Mouse (Mus musculus) adrenal gland, adult 18-20 months (tissue): ENCODE data around the gene Shisa5. TPM values are rescaled to one million over a fixed set of nuclear protein-coding genes. Genes with fewer than 3 reads are reported as not detected.

Source experiments
- DNase-seq, 2 experiments: peaks; one replicate each; pipeline ENCODE4 v3.0.0; 2021 to 2022; ENCODE audit warnings: low spot score in 2 of 2
- total RNA-seq, 2 experiments: library from RNA; stranded (reverse); gene quantifications; 1 replicate in 1 of 2; 2 replicates in 1 of 2; pipeline ENCODE4 v1.2.3; 2021

Gene Shisa5
- total RNA-seq, 2 experiments from 2014 or later: 126 to 137 TPM

DNA sequence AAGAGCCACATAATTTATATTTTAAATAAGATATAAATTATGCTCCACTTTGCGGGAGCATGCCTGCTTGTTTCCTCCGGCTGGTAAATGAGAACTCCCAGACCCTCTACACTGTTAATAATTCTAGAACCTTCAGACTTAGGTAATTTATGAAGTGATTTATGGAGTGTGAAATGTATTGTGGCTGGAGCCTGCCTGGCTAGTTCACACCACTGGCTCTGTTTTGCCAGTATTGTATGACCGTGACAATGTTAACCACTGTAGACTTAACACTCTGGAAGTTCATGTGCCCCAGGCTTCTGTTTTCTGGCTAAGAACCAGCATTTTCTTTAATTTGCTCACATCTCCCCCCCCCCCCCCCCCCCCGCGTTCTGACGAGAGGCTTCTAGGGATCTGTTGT, 69.0 kb downstream of the Shisa5 start:
- no peak for DNase-seq

Other genes with a start within 250 kb of the Shisa5 start
- 10 to 100 TPM; 10.8 to 11.3 TPM for gene Nckipsd, start 230.2 kb upstream of the Shisa5 start, total RNA-seq
- 1 to 10 TPM; 3.6 to 4.1 TPM for gene Celsr3, start 212.2 kb upstream of the Shisa5 start, total RNA-seq
- gene Slc26a6, start 185.3 kb upstream of the Shisa5 start, total RNA-seq: 10 to 100 TPM in 1 of 2 experiments, 1 to 10 TPM in 1; 9.6 to 13.8 TPM
- gene Tmem89, start 123.9 kb upstream of the Shisa5 start, total RNA-seq: under 1 TPM in 1 of 2 experiments, not detected in 1; 0.32 TPM
- gene Uqcrc1, start 101.9 kb upstream of the Shisa5 start, total RNA-seq: 1,000 to 10,000 TPM in 1 of 2 experiments, 100 to 1,000 TPM in 1; 638 to 1,072 TPM
- 1 to 10 TPM; 6.4 to 7.5 TPM for gene Col7a1, start 85.0 kb upstream of the Shisa5 start, total RNA-seq
- gene Ucn2, start 52.6 kb upstream of the Shisa5 start, total RNA-seq: under 1 TPM; 0.26 to 0.53 TPM
- 10 to 100 TPM in 1 of 2 experiments, 1 to 10 TPM in 1; 7.6 to 13.7 TPM for gene Pfkfb4, start 46.8 kb upstream of the Shisa5 start, total RNA-seq
- gene Trex1, start 21.2 kb downstream of the Shisa5 start, total RNA-seq: 10 to 100 TPM; 15.8 to 21.6 TPM
- gene Atrip, start 35.6 kb downstream of the Shisa5 start, total RNA-seq: 10 to 100 TPM; 14.7 to 15.2 TPM
- gene Ccdc51, start 43.9 kb downstream of the Shisa5 start, total RNA-seq: 10 to 100 TPM; 11.8 to 12.6 TPM
- 100 to 1,000 TPM; 319 to 392 TPM for gene Tma7, start 44.0 kb downstream of the Shisa5 start, total RNA-seq
- gene Plxnb1, start 56.8 kb downstream of the Shisa5 start, total RNA-seq: 100 to 1,000 TPM in 1 of 2 experiments, 10 to 100 TPM in 1; 63.9 to 107 TPM
- not detected for gene Fbxw21, start 123.5 kb downstream of the Shisa5 start, total RNA-seq
- not detected for gene Fbxw13, start 157.4 kb downstream of the Shisa5 start, total RNA-seq
- gene Fbxw20, start 196.2 kb downstream of the Shisa5 start, total RNA-seq: not detected
- not detected for gene Fbxw14, start 249.1 kb downstream of the Shisa5 start, total RNA-seq